Mouse (Mus musculus) retina, postnatal 1 day (tissue): ENCODE measurements around the gene Ksr1.
"Not testable (repeated sequence)": the region's sequence is repeated elsewhere in the genome, so short reads cannot be mapped to it uniquely, and the experiment has no call there.

Experiments
- DNase-seq: peaks from one replicate; pipeline ENCODE4 v3.0.0-alpha.2; 2012

The Ksr1 gene

GRCm38 (mm10) chr11:79006417-79006816 is 139.8 kb downstream of the Ksr1 start:
- DNase-seq = no peak

GRCm38 (mm10) chr11:79005578-79006394 is 140.4 kb downstream of the Ksr1 start:
- no peak for DNase-seq

- DNase-seq = no peak
Measured at GRCm38 (mm10) chr11:79003769-79004638, 142.2 kb downstream of the Ksr1 start.

GRCm38 (mm10) chr11:79003053-79003768 is 143.0 kb downstream of the Ksr1 start:
- DNase-seq = no peak

- peak; percentile 34 for DNase-seq
Measured at GRCm38 (mm10) chr11:79002551-79002951, 143.7 kb downstream of the Ksr1 start.

- peak; percentile 67 for DNase-seq
Measured at GRCm38 (mm10) chr11:79001871-79002270, 144.3 kb downstream of the Ksr1 start.

GRCm38 (mm10) chr11:78999118-78999517 is 147.1 kb downstream of the Ksr1 start:
- DNase-seq = no peak

- DNase-seq = not testable (repeated sequence)
Measured at GRCm38 (mm10) chr11:78990875-78991543, 155.2 kb downstream of the Ksr1 start.

GRCm38 (mm10) chr11:78990096-78990495 is 156.1 kb downstream of the Ksr1 start:
- DNase-seq = no peak

- DNase-seq = not testable (repeated sequence)
Measured at GRCm38 (mm10) chr11:78989206-78989605, 157.0 kb downstream of the Ksr1 start.

GRCm38 (mm10) chr11:78986311-78987002 is 159.8 kb downstream of the Ksr1 start:
- no peak for DNase-seq

GRCm38 (mm10) chr11:78985505-78985904 is 160.7 kb downstream of the Ksr1 start:
- DNase-seq = no peak

GRCm38 (mm10) chr11:78984483-78985177 is 161.6 kb downstream of the Ksr1 start, which contains the start of gene Lgals9:
Gene Lgals9, minus strand, starts transcription at chr11:78984946.
- DNase-seq = no peak

GRCm38 (mm10) chr11:78983539-78983938 is 162.7 kb downstream of the Ksr1 start:
- no peak for DNase-seq

- DNase-seq = no peak
Measured at GRCm38 (mm10) chr11:78982513-78983291, 163.5 kb downstream of the Ksr1 start.

- no peak for DNase-seq
Measured at GRCm38 (mm10) chr11:78982042-78982441, 164.2 kb downstream of the Ksr1 start.

- DNase-seq = no peak
Measured at GRCm38 (mm10) chr11:78980083-78980634, 166.0 kb downstream of the Ksr1 start.

GRCm38 (mm10) chr11:78978176-78979019 is 167.8 kb downstream of the Ksr1 start:
- DNase-seq = no peak
